ENCODE assay signal across 8 mouse cellular contexts in the genomic region with DNA sequence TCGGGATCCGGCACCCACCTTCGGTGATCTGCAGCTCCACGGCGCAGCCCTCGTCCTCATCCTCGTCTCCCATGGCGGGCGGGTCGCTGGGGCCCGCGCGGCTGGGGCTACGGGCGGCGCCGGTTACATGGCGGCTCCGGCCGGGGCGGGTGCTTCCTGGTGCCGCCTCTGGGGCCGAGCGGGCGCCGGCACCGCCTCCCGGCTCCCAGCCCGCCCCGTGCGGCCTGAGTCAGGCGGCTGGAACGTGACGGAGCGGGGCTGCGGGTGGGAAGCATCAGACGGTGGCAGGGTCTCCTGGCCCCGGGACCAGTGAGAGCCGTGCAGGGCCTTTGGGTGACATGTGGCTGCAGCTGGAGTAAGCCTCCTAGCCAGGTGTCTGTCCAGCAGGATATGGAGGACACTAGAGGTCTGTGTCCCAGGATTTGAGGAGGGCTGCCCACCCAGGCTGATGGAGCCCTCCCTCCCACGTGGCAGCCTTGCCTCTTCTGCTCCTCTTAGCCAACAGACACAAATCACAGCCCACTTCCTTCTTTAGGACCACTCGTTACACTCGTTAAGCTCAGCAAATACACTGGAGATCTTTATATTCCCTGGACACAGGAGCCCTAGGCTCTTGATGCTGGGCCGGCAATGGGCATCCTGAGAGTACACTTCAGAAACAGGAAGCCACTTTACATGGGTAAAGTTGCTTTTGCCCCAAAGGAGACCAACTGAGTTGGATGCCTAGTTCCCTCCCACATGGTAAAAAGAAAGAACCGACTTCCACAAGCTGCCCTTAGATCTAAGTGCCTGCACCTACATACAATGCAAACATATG. TPM values are rescaled to one million over a fixed set of nuclear protein-coding genes. Genes with fewer than 3 reads are reported as not detected.
A peak's percentile ranks its signal among the peaks of the same experiment; 100 is the strongest.
DNase-seq lines count a peak whose midpoint lies in the region; ATAC-seq and TF ChIP-seq lines count a peak whose summit lies in the region.

TSS of gene Rps6ka4 (minus strand) at position 162 of the 817 bp plus-strand sequence.

- H3K27me3 ChIP-seq in forebrain, embryonic 11.5 days (ENCODE audit: control insufficient read depth, insufficient read depth, low read length): peaks cover 25% of the 10 kb centered on the region
- peaks cover 8% of the 10 kb centered on the region for H3K27me3 ChIP-seq in heart, postnatal 0 days (ENCODE audit: control insufficient read depth, insufficient read depth, low read length)
- H3K27me3 ChIP-seq in liver, embryonic 14.5 days (ENCODE audit: control insufficient read depth, insufficient read depth, low read length): no peaks in the 10 kb centered on the region; the same call in 1 of the 2 replicates
- no peaks in the 10 kb centered on the region; the same call in 1 of the 2 replicates for H3K27me3 ChIP-seq in stomach, embryonic 16.5 days (ENCODE audit: control insufficient read depth, insufficient read depth, low read length)

- WGBS in forebrain, embryonic 11.5 days: 2% methylated on average over 43 of the region's 44 CpGs
- WGBS in heart, postnatal 0 days: 2% methylated on average over 42 of the region's 44 CpGs
- WGBS in liver, embryonic 14.5 days (ENCODE audit: insufficient replicate concordance): 2% methylated on average over 44 of the region's 44 CpGs
- 2% methylated on average over 44 of the region's 44 CpGs for WGBS in stomach, embryonic 16.5 days

- H3K27ac ChIP-seq in forebrain, embryonic 11.5 days (ENCODE audit: low read depth, low read length): no peak within 1 kb of the TSS
- H3K27ac ChIP-seq in heart, postnatal 0 days (ENCODE audit: low read depth): peak within 1 kb of the TSS; percentile 2; the same call in 1 of the 2 replicates
- no peak within 1 kb of the TSS for H3K27ac ChIP-seq in liver, embryonic 14.5 days
- peak within 1 kb of the TSS; percentile 73 for H3K27ac ChIP-seq in stomach, embryonic 16.5 days (ENCODE audit: low read length)

- TF ChIP-seq CTCF in heart, postnatal 0 days (IDR thresholded peaks at IDR 0.05; ENCODE audit: low read depth): no peak
- no peak for TF ChIP-seq CTCF in liver, embryonic 14.5 days (IDR thresholded peaks at IDR 0.05; ENCODE audit: low read depth)

- H3K4me2 ChIP-seq in forebrain, embryonic 11.5 days (ENCODE audit: low read depth, low read length, severe bottlenecking): peak within 1 kb of the TSS; percentile 99
- peak within 1 kb of the TSS; percentile 89 for H3K4me2 ChIP-seq in heart, postnatal 0 days (ENCODE audit: low read depth, low read length)
- H3K4me2 ChIP-seq in liver, embryonic 14.5 days (ENCODE audit: low read depth): peak within 1 kb of the TSS; percentile 92
- peak within 1 kb of the TSS; percentile 93 for H3K4me2 ChIP-seq in stomach, embryonic 16.5 days (ENCODE audit: low read depth, low read length)

- peaks cover 8% of the 10 kb centered on the region for H3K4me1 ChIP-seq in forebrain, embryonic 11.5 days (replicated peaks; ENCODE audit: control insufficient read depth, insufficient read depth, low read length)
- H3K4me1 ChIP-seq in heart, postnatal 0 days (ENCODE audit: control insufficient read depth, insufficient read depth): peaks cover 15% of the 10 kb centered on the region; the same call in 1 of the 2 replicates
- H3K4me1 ChIP-seq in liver, embryonic 14.5 days (replicated peaks; ENCODE audit: control insufficient read depth in 2 of 2, insufficient read depth in 2 of 2, low read length in 1 of 2): peaks cover 3 to 4% of the 10 kb centered on the region in 2 experiments; a peak in 2 of 4 replicates
- H3K4me1 ChIP-seq in stomach, embryonic 16.5 days (ENCODE audit: control insufficient read depth, insufficient read depth, low read length): peaks cover 14% of the 10 kb centered on the region

- no peaks in the 10 kb centered on the region for H3K36me3 ChIP-seq in forebrain, embryonic 11.5 days (ENCODE audit: control insufficient read depth, insufficient read depth, low read length)
- peaks cover 23% of the 10 kb centered on the region for H3K36me3 ChIP-seq in heart, postnatal 0 days (replicated peaks; ENCODE audit: control insufficient read depth, insufficient read depth, low read length)
- H3K36me3 ChIP-seq in liver, embryonic 14.5 days (replicated peaks; ENCODE audit: control insufficient read depth, insufficient read depth, low read depth): no peaks in the 10 kb centered on the region
- H3K36me3 ChIP-seq in stomach, embryonic 16.5 days (ENCODE audit: control insufficient read depth, insufficient read depth, low read length): peaks cover 11% of the 10 kb centered on the region

- peak; percentile 77 for DNase-seq in brain, adult 2 months (ENCODE audit: low read depth, low spot score)
- DNase-seq in forebrain, embryonic 11.5 days (ENCODE audit: low spot score): peak; percentile 73
- DNase-seq in heart, postnatal 0 days (ENCODE audit: low spot score): peak; percentile 75
- peak; percentile 69 to 86 for DNase-seq in kidney, postnatal 25 days
- peak in 1 of 3 experiments; percentile 24 for DNase-seq in liver, embryonic 14.5 days (ENCODE audit: low read depth in 3 of 3, low spot score in 3 of 3)
- DNase-seq in naive thymus-derived CD4-positive, alpha-beta T cell, adult 2 months (ENCODE audit: low read depth): peak; percentile 55

- peak within 1 kb of the TSS; percentile 66 for H3K9ac ChIP-seq in forebrain, embryonic 11.5 days (ENCODE audit: low read length)
- peak within 1 kb of the TSS; percentile 61 for H3K9ac ChIP-seq in heart, postnatal 0 days (replicated peaks; ENCODE audit: low read depth, low read length)
- H3K9ac ChIP-seq in liver, embryonic 14.5 days (replicated peaks): peak within 1 kb of the TSS; percentile 55
- peak within 1 kb of the TSS; percentile 93 for H3K9ac ChIP-seq in stomach, embryonic 16.5 days (ENCODE audit: low read length)

- no peak for TF ChIP-seq EP300 in heart, postnatal 0 days (IDR thresholded peaks at IDR 0.05; ENCODE audit: low read depth)
- TF ChIP-seq EP300 in liver, embryonic 14.5 days (IDR thresholded peaks at IDR 0.05; ENCODE audit: low read depth): no peak

- H3K9me3 ChIP-seq in forebrain, embryonic 11.5 days (ENCODE audit: control insufficient read depth, low read length): no peaks in the 10 kb centered on the region
- no peaks in the 10 kb centered on the region for H3K9me3 ChIP-seq in heart, postnatal 0 days (replicated peaks; ENCODE audit: control insufficient read depth, low read length)
- H3K9me3 ChIP-seq in liver, embryonic 14.5 days (ENCODE audit: control insufficient read depth, low read length): no peaks in the 10 kb centered on the region
- H3K9me3 ChIP-seq in stomach, embryonic 16.5 days (replicated peaks; ENCODE audit: control insufficient read depth, low read length): no peaks in the 10 kb centered on the region

- peak; percentile 76 for ATAC-seq in CD4-positive, CD25-positive, alpha-beta regulatory T cell, adult 4 months
- ATAC-seq in forebrain, embryonic 11.5 days (replicated peaks; ENCODE audit: low FRiP score): peak; percentile 73
- ATAC-seq in heart, postnatal 0 days (ENCODE audit: insufficient read depth, low read depth): peak; percentile 87
- peak; percentile 79 for ATAC-seq in liver, embryonic 14.5 days (ENCODE audit: insufficient read depth)
- peak; percentile 92 for ATAC-seq in stomach, embryonic 16.5 days (ENCODE audit: insufficient read depth, low FRiP score)

- H3K4me3 ChIP-seq in forebrain, embryonic 11.5 days (ENCODE audit: low read depth, low read length): peak within 1 kb of the TSS; percentile 60
- H3K4me3 ChIP-seq in heart, postnatal 0 days (ENCODE audit: low read depth, low read length): peak within 1 kb of the TSS; percentile 73
- peak within 1 kb of the TSS; percentile 60 to 68 for H3K4me3 ChIP-seq in liver, embryonic 14.5 days (ENCODE audit: insufficient read depth in 1 of 2, low read depth in 2 of 2, low read length in 2 of 2)
- peak within 1 kb of the TSS; percentile 85 for H3K4me3 ChIP-seq in stomach, embryonic 16.5 days (replicated peaks; ENCODE audit: low read length)

RNA-seq across cellular contexts. Expression of gene Rps6ka4, which starts in this region (rescaled TPM):
- 1 to 10 TPM; 6.4 to 8.3 TPM for polyA plus RNA-seq in CD4-positive, CD25-positive, alpha-beta regulatory T cell, adult 4 months (2017; shearing (Covaris generic))
- polyA plus RNA-seq in forebrain, embryonic 11.5 days (2014; fragmentation: Nextera tagmentation; extraction: Ambion mirVana): 6.0 and 7.2 TPM in 2 replicates
- 16.6 and 30.3 TPM in 2 replicates for total RNA-seq in heart, postnatal 0 days (2014; rRNA removed; ENCODE audit: low replicate concordance)
- polyA plus RNA-seq in heart, postnatal 0 days (2015; fragmentation: Nextera tagmentation; extraction: Ambion mirVana): 12.4 and 13.4 TPM in 2 replicates
- polyA plus RNA-seq in liver, embryonic 14.5 days (2012; rRNA removed): 3.0 and 3.1 TPM in 2 replicates
- 4.3 and 5.4 TPM in 2 replicates for polyA plus RNA-seq in liver, embryonic 14.5 days (2014; fragmentation: Nextera tagmentation; extraction: Ambion mirVana)
- 35.5 and 39.6 TPM in 2 replicates for polyA plus RNA-seq in stomach, embryonic 16.5 days (2015; fragmentation: Nextera tagmentation; extraction: Ambion mirVana)

Comparison
In these comparisons a context has a peak if more than half of its experiments do, and no peak if none do; other contexts are left out.
1. H3K27ac ChIP-seq: peak in heart, postnatal 0 days (single experiment) and stomach, embryonic 16.5 days (single experiment); none in forebrain, embryonic 11.5 days (single experiment) and liver, embryonic 14.5 days (single experiment).
2. Peak in every context shown above with its lines, with median percentiles within 50 percentile points of each other: ATAC-seq, H3K4me2 ChIP-seq, H3K4me3 ChIP-seq and H3K9ac ChIP-seq.